Mouse (Mus musculus) adrenal gland, adult (tissue): ENCODE measurements around the gene Bcl3.
A peak's percentile ranks its signal among the peaks of the same experiment; 100 is the strongest.

Source experiments
- DNase-seq, 2 experiments: peaks; one replicate each; pipeline ENCODE4 v3.0.0; 2022 to 2023; ENCODE audit warnings: low spot score in 1 of 2; ENCODE audit not compliant: inconsistent age in 2 of 2

Gene Bcl3

DNA sequence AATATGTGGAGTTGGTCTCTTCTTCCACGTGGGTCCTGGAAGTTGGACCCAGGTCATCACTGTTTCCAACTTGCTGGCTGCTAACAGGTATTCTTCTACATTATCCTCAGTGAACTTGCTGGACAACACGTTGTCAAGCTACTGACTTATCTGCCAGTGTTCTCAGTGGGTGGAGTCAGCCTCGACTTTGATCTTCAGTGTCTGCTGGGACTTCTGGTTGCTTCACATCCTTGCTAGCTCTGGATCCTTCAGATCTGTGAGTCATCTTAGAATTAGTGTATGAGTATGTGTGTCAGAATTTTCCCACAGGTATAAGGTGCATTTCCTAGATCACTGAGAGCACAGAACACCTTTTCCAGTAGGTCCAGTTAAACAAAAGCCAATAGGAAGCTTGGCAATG, 14.3 kb upstream of the Bcl3 start:
- DNase-seq = peak; percentile 71 to 88

GRCm38 (mm10) chr7:19834055-19834454, 11.5 kb upstream of the Bcl3 start:
- DNase-seq = no peak

- peak; percentile 82 to 91 for DNase-seq
Observed at GRCm38 (mm10) chr7:19831837-19832236, 9.3 kb upstream of the Bcl3 start.

DNA sequence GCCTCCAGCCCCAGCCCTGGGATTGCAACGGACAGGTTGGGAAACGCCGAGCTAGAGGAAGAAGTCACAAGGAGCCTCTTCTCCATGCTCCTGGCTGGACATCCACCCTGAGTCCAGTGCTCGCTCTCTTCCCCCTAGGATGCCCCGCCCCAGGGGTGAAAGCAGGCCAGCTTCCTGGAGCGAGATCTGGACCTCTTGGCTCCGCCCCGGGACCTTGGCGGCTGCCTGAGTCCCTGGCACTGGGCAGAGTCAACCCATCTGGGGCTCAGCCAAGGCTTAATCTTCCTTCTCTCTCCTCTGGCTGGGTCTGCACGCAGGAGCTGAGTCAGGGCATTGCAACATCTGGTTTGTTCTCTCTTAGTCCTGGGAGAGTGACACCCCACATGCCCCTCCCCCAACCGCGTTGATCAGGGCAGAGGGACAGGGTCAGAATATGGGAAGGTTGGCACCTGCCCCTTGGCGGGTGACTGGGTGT, 8.1 kb upstream of the Bcl3 start:
- DNase-seq = peak; percentile 98 to 99

GRCm38 (mm10) chr7:19829694-19830093, 7.1 kb upstream of the Bcl3 start:
- DNase-seq = no peak

DNA sequence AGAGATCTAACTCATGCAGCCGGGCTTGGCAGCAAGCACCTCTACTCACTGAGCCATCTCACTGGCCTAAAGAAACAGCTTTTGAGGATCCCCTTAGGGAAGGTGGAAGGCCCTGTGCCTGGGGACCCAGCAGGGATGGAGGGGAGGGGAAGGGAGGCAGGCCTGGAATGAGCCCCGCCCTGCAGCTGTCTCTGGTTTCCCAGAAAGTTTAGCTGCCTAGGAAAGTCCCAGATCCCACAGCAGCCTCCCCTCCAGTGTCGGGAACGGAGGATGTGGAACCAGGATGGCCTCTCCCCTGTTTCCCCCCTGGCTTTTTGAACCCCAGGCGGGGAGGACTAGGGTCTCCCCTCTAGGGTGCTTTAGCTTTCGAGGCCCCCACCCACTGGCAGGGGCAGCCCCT, 4.2 kb upstream of the Bcl3 start:
- DNase-seq = peak in 1 of 2 experiments; percentile 61

- peak; percentile 95 to 98 for DNase-seq
Observed at GRCm38 (mm10) chr7:19824182-19824973, 1.8 kb upstream of the Bcl3 start.

DNA sequence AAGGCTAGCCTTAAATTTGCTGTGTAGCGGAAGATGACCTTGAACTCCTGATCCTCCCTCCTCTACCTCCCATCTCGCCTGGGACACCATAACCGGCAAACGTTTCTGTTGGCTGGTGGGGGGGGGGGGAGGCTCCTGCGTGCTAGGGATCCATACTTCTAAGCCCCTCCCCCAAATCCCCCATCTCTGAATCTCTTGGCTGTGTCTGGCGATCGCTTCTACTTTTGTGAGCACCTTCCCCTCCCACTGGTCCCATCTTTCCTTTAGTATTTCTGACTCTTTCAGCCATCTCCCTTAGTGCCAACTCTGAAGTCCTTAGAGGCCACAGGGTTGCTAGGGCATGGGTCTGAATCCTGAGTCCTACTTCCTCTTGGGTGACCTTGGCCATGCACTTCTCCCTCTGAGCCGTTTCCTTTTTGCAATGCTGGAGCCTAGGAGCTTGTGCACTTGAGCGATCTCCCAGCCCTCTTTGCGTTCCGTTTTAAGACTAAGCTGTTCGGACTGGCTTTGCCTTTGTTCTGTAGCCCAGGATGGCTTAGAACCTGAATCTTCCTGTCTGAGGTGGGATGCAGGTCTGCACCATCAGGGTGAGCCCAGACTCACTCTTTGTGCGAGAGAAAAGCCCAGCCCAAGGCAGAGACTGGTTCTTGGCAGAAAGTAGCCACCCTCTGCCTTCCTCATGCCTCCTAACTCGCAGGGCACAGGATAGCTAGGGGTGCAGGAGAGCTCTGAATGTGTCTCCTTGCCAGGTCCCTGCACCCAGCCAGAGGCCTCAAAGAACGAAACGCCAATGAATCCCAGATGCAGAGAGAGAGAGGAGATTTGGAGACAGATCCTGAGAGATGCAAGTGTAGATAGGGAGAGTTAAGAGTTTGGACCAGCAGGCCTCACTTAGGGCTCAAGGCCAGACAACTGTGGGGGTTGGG, 949 bp upstream of the Bcl3 start:
- DNase-seq = peak in 1 of 2 experiments; percentile 86

GRCm38 (mm10) chr7:19822193-19822592, 377 bp downstream of the Bcl3 start:
- peak in 1 of 2 experiments; percentile 86 for DNase-seq

DNA sequence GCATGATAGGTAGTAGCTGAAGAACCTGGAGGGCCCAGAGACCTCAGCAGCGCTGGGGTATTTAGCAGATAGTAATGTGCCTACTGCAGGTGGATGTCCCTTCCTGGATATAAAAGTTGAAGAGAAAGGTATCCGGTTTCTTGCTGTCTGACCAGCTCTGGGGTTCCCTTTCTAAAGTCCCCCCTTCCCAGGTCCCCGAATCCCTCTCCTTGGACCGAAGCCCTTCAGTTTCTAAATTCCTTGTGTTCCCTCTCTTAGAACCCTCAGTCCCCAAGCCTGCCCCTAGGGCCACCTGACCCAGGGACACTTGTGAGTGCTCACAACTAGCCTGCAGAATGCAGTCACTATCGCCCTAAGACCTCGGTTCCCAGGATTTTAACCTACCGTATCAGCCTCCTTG, 937 bp downstream of the Bcl3 start:
- DNase-seq = peak in 1 of 2 experiments; percentile 72

DNA sequence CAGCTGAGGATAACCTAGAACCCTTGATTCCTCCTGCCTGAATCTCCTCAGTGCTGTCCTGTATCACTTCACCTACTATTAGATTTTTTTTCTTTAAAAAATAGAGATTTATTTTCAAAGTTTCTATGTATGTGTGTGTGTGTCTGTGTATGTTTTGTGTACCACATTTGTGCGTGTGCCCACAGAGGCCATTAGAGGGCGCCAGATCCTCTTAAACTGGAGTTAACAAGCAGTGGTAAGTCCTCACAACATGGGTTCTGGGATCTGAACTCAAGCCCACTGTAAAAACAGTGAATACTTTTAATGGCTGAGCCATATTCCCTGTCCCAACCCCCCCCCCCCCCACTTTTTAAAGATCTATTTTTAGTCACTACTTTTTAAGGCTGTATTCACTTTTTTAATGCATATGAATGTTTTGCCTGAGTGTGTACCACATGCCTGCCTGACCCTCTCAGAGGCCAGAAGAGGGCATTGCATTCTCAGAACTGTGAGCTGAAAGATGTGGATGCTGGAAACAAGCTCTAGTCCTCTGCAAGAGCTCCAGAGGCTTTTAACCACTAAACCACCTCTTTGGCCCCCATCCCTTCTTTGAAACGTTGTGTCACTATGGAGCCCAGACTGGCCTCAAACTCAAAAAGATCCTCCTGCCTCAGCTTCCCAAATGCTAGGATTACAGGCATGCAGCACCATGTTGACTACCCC, 2.1 kb downstream of the Bcl3 start:
- no peak for DNase-seq

DNA sequence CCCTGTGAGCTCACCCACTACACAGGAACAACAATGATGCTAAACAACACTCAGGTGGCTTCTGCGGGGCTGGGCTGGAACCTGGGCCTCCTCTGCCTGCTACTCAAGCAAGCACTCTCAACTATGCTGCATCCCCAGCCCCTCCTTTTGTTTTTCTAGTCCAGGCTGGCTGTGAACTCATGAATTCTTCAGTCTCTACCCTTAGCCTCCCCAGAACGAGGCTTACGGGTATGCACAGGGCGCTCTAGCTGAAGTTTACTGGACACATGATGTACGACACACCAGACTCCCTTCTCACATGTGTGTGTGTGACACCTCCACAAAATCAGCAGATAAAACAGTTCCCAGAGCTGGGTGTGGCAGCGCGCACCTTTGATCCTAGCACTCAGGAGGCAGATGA, 3.7 kb downstream of the Bcl3 start:
- DNase-seq = no peak

DNA sequence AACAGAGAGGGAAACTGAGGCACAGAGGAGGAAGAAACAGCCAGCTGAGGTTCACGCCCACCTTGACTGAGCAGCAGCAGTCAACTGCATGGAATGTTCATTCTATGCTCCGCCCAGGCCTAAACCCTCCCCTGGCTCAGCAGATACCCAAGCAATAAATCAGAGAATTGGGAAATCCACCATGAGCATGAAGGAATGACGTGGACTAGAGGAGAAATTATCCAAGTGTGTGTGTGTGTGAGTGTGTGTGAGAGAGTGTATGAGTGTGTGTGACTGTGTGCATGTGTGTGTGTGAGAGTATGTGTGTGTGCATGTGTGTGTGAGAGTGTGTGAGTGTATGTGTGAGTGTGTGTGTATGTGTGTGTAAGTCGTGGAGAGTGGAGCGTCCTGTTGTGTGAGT, 4.1 kb downstream of the Bcl3 start:
- DNase-seq = peak; percentile 73 to 87

DNA sequence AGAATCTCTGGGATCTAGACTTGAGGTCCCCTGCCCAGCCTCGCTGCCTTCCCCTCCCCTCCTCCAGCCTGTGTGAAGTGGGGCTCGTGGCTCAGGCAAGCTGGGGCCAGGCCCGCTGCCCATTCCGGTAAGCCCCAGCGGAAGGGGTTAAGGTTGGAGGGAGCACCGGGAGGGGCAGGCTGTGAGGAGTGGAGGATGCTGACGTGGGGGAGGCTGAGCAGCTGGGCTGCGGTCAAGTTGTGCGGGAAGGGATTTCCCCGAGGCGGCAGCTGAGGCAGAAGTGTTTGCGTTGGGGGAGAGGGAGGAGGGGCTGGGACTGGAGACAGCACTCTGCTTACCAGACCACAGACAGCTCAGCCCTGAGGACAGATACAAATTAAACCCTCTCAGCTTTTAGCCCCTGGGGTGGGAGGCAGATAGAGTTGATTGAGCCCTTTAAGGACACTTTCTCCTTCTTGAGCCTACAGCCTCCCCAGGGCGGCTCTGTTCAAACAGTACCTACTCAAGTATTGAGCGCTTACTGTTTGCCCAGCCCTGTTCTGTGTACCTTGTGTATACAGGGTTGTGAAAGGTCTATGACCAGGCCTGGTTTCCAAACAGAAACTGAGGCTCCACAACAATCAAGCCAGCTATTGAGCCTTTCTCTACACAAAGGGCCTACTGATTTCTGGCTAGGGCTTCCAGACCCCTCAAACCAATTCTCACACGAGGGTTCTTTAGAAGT, 5.0 kb downstream of the Bcl3 start:
- DNase-seq = peak; percentile 61 to 73

DNA sequence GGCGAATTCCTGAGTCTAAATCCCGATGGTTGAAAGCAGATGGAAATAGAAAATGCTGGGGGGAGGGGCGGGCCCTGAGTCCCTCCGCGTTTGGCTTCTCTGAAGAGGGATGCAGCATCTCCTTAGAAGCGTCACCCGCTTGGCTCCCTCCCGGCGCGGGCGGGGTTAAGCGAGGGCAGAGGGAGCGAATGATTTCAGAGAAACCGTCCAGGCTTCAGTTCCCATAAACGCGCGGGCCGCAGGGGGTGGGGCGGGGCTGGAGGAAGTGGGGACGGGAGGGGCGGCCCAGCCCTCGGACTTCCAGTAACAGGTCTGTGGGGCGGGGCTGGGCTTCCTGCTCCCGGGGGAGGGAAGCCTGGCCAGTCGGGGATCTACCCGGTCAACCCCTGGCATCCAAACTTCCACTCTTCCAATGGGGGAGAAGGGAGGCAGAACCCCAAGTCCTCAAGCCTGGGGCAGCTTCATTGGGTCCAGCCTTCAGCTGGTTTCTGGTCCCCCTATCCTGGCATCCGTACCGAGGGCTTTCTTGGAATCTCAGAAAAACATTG, 6.3 kb downstream of the Bcl3 start:
- DNase-seq = peak; percentile 86 to 96

DNA sequence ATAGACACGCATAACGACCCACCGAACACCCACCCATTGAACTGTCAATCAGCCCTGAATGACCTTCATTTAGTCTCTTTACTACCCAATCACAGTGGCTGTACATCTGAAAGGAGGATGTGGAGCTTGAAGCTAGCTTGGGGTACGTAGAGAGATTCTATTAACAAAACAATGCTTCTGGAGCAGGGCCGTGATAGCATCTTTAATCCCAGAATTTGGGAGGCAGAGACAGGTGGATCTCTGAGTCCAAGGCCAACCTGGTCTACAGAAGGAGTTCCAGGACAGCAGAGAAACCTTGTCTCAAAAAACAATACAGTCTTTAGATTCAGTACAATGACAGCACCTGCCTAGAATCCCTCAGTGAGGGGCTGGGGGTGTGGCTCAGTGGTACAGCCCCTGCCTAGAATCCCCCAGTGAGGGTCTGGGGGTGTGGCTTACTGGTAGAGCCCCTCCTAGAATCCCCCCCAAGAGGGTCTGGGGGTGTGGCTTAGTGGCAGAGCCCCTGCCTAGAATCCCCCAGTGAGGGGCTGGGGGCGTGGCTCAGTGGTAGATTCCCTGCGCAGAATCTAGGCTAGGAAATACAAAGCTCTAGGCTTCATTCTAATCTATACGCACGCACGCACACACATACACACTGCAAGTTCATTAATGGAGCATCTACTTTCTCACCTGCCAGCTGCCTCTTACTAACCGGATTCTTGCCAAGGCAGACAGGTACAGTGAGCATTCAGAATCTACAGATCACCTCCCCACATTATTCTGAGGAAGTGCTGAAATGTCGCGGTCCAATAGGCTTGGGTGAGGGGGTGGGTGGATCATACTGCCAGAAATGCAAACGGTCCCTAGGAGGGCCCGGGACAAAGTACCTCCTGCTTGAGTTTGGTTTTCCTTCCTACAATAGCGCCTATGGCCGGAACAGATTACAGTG, 7.0 kb downstream of the Bcl3 start:
- DNase-seq = no peak

DNA sequence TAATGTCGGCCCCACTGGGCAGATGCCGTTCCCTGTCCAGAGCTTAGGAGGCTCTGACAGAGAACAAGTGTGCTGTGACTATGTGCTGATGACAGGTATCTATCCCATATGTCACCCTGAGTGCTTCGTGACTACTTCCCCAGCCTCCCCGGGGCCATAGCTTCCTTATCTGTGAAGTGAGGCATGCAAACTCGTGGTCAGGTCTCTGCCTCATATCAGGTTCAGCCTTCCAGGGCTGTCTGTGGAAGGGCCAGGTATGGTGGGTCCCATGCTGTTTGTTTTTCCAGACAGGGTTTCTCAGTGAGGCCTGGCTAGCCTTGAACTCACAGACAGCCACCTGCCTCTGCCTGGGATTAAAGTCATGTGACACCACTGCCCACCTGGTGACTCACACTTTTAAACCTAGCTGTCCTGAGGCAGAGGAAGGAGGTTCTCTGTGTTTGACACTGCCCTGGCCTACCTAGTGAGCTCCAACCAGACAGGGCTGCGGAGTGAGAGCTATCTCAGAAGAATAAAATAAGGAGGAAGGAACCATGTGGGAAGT, 8.9 kb downstream of the Bcl3 start:
- no peak for DNase-seq

- DNase-seq = no peak
Observed at GRCm38 (mm10) chr7:19813161-19813560, 9.4 kb downstream of the Bcl3 start.

DNA sequence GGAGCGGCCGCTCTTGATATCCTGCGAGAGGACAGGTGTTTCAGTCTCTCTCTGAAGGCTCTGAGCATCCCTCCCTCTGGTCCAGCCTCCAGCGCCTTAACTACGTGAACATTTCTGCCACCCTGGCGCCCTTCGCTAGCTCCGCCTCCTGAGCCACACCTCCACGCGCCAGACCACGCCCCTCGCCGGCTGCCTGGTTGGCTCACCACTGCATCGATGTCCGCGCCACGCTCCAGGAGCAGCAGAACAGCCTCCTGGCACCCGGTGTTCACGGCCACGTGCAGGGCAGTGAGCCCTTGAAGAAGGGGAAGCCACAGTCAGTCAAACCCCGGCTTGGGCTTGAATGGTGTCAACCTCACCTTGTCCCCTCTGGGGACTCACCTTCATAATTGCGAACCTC, 11.5 kb downstream of the Bcl3 start:
- DNase-seq = peak; percentile 43 to 70
